Mouse (Mus musculus): ENCODE results near the gene Glis1.

The Glis1 gene

DNA sequence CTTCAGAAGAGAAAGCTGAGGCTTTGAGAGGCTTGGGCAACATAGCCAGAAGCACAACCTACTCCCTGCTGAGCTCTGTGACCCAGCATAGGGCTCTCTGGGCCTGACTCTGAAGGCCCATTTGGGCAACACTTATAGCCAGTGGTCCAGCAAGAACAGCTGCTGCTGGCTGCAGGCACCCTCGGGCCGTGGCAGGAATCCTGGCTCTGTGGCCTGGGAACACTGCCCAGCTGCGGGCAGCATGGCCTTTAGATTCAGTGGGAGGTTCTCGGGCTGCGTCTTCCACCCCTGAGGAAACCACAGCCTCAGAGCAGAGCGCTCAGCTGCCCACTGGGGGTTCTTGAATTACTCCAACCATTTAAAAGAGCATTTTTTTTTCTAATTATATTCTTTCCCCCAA lies 189.5 kb downstream of the Glis1 start:
- in situ Hi-C loops (cut with MboI): no loop called here

DNA sequence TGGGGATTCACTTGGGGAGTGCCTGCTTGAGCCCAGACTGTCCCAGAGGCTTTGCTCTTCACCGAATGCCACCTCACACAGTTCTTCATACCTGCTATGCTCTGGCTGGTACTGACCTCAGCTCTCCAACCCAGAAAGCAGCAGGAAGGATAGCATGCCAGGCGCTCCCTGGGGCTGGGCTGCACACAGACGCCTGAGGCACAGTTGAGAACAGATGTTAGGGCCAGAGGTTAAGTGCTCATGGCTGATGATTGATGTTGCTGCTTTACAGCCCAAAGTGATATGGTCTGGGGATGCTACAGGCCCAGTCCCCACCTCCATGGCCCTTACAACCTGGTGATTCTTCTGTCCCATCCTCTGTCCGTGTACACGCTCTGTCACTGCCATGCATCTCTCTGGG lies 190.6 kb downstream of the Glis1 start:
- in situ Hi-C loops (cut with MboI): no loop called here

DNA sequence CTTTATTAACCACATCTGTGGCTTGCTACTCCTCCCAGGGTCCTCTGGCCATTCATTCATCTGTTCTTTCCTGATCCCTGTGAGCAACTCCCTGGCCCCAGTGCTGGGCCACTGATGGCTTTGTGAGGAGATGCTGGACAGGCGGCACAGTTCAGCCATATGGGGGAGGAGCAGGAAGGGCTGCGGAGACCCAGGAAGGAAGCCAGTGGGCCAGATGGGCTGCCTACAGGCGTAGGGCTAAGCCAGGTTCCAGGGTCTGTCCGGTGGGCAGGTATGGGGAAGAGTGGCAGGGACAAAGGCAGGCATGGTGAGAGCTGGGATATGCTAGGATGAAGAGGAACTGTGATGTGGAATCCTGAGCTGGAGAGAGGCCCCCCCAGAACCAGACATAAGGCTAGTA lies 193.8 kb downstream of the Glis1 start:
- in situ Hi-C loops (cut with MboI): no loop called here

DNA sequence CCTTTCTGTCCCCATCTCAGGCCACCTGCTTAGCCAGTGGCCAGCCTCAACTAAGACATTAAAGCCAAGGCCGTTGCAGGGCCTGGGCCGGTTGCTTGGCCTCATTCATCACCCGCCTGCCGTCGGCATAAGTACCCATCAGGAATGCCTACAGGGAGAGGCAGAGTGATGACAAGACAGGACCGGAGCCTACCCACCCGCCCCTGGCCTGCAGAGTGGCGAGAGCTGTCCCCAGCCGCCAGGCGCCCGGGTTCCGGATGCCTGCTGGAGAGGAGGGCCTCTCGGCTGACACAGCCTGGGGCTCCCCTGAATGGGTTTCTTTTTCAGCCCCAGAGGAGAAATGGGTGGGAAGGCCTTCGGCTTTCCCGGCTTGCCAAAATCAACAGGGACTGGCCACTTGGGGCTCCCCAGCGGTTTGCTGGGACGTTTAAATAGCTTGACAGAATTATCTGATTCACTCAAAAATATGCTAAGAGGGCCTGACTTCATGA lies 194.6 kb downstream of the Glis1 start:
- in situ Hi-C loops (cut with MboI): no loop called here

DNA sequence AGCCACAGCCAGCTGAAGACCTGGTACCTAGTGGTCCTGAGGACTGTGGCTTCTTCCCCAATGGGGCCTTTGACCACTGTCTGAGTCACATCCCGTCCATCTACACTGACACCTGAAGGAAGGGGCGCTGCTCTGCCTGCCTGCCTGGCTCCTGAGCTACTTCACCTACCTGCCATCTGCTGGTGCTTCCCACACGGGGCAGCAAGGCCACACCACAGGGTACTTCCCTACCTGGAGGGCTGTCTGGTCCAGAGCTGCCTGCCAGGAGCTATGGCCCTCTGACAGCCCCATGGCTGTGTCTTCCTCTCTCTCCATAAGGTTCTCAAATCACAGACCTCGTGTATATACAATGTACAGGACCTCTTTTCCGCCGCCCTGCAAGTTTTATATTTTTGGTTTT lies 200.2 kb downstream of the Glis1 start:
- in situ Hi-C loops (cut with MboI): no loop called here

DNA sequence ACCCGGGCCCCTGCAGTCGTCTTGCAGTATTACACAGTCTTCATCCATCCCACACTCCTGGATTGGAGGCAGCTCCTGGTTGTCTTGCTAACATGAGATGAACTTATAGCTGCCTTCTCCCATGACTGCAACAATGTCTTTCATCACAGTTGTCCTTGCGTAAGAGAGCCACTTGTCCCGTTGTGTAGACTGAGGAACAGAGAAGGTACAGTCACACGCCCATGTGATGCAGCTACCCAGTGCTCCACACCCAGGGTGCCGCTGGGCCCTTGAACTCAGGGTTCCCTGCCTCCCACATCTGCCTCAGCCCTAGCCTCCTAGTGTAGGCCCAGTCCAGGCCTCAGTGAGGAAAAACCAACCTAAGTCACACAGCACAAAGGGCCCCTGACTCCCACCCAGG lies 201.7 kb downstream of the Glis1 start:
- in situ Hi-C loops (cut with MboI): no loop called here

DNA sequence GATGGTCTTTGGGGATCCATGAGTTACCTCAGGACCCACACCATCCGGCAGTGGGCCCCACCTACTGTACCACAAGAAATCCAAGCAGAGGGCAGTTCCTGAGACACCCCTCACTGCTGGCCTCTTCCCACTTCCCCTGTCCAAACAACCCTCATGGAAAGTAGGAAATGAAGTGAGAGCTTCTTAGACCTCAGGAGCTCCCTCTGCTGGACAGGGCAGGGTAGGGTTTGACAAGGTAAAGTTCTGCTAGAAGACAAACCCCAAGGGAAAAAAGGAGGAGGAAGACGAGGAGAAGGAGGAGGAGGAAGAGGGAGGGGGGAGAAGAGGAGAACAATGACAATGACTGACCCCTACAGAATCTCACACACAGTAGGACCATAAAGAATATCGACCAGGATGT lies 203.3 kb downstream of the Glis1 start:
- in situ Hi-C loops (cut with MboI): no loop called here

DNA sequence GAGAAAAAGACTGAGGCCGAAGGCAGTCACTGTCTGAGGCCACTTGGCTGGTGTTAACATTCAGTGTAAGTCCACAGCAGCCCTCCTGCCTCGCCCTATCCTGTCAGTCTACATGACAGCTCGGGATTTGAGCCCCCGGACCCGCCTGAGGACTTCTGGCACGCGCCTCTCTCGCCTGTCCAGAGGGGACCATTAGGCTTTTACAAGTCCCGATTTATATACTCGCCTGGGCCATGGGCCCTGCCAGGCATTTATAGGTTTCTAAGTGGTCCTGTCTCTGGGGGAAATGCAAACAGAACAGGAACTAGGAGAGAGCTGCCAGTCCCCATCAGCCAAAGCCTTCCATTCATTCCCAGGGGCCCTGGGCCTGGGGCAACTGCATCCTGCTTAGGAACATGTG lies 203.9 kb downstream of the Glis1 start:
- in situ Hi-C loops (cut with MboI): no loop called here

DNA sequence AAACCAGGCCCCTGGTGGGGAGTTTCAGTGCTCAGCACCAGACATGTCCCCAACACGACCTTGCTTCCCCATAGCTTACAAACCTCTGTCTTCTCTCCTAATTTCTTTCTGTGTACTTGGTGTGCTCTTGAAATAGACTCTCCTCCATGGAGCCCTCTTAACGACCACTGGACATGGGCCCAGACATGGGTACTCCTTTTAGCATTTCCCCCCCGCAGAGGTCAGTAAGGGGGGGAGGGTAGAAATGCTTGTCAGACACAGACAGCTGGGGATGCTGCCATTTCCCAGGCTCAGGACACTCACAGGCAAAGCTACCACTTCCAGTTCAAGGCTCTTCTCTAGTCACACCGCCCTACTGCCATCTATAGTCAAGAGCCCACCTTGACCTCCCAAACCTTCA lies 207.2 kb downstream of the Glis1 start:
- in situ Hi-C loops (cut with MboI): no loop called here

DNA sequence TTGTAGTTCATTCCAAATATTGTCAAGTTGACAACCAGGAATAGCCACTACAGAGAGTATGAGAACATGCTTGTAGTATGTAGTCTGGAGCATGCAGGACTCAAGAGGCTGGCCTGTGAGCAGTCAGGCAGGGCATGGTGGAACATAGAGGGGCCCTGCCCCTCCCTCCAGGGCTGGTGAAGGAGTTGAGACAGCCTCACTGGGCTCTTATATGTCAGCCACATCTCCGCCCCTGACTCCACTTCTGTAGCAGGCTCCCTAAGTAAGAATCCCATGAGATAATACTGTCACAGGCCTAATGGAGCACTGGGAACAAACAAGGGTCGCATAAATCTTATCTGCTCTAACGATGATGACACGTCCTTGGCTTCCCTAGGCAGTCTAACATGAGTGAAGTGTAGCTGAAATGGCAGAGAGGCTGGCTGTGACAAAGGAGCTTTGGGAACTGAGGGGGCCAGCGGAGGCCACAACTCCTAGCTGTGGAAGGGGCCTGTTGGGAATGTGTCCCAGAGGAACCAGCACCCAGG lies 214.6 kb downstream of the Glis1 start:
- in situ Hi-C loops (cut with MboI): no loop called here

DNA sequence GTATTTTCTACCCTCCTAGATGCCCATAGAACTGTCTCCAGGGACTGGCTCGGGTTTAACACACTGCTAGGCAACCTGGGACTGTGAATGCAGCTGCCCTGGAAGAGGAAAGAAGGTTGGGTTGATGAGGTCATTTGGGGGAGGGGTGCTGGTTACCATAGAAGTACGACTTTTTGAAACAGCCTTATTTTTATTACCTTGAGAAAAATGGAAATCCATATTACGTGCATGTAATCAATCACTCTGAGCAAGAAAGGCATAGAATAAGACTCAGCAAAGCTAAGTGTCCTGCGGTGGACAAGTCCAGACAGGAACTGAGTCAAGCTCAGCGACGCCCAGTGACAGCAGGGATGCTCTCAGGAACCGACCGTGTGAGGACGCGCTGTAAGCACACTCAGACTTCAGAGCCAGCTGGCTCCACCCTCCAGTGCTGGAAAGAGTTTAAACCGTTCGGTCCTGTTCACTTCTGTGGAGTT lies 216.7 kb downstream of the Glis1 start:
- in situ Hi-C loops (cut with MboI): no loop called here

DNA sequence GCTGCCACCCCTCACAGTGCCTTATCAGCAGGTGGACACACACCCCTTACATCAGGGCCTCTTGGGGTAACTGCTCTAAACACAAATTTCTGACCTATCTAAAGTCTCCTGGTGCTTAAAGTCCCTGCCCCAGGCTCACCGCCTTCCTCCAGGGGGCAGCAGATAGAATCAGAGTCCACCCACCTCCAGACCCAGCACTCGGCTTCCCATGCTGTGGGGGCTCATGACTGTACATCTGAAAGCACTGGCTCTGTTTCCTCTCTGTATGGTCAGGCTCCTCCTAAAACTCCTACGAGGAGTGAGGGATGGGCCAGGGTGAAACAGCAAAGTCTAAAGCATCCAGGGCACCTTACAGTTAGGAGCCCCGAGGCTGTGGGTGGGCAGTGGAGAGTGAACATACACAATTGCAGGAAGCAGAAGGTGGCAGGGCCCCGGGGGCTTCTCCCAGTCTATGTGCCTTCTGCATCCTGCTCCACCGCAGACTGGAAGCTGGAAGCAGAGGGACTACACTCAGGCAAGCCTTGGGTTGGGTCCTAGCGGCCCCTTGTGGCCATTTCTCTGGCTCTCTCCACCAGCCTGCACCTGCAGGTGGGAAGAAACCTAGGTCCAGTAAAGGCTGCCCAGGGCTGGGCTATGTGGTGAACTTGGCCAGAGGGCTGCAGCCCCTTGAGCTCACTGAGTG lies 218.3 kb downstream of the Glis1 start:
- in situ Hi-C loops (cut with MboI): no loop called here

DNA sequence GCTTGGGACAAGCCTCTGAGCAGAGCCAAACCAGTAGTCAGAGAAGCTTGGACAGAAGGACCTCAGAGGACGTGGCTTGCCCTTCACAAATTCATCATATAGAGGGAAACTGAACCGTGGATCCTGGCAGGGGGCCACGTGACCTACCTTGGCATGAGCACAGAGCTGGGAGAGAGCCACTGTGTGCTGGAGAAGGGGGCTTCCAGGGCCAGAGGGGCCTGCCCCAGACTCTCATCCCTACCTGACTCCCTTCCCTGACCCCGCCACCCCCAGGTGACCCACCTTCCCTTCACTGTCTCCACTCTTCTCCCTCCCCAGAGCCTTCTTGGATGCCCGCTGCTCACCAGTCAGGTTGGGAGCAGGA lies 218.9 kb downstream of the Glis1 start:
- in situ Hi-C loops (cut with MboI): no loop called here

DNA sequence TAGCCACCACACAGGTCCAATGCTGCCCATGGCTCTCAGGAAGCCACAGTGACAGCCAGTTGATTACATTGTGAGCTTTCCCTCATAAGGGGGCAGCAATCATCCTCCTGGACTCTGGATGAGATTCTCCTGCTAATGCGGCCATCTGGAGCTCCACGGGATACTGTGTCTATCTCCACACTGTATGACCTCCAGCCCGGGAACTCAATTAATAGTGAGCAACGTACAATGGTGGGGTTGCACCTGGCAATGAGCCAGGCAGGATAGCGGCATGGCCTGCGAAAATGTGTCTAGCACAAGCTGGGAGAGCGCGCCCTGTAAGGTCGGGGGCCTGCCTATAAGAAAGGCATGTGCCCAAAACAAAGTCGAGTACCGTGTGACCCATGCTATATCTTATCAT lies 226.3 kb downstream of the Glis1 start:
- in situ Hi-C loops (cut with MboI): no loop called here

DNA sequence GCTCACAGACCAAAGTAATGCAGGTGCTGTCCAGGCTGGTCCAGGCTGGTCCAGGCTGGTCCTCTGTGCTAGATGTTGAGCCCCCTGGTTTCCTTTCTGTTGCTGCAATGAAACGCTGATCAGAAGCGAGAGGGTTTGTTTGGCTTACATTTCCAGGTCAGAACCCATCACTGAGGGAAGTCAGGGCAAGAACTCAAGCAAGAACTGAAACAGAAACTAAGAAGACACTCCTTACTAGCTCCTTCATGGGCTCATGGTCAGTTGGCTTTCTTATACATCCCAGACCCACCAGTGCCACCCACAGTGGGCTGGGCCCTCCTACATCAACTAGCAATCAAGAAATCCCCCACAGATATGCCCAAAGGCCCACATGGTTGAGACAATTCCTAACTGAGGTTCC lies 234.1 kb downstream of the Glis1 start:
- in situ Hi-C loops (cut with MboI): no loop called here

DNA sequence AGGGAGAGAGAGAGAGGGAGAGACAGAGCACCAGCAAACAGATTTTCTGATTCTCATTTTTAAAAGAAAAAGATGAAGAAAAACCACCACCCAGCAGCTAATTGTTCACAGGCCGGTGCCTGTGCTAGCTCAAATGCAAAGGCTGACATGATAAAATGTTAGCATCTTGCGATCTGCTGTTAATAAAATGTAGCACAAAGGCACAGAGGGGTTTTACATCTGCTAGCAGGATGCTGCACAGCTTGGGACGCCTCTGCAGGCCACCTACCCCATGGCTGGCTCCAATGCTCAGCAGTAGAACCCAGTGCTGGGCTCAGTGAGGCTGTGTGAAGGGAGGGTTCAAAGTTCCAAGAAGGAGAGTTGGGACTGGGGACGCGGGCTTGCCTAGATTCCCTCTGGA lies 236.3 kb downstream of the Glis1 start:
- in situ Hi-C loops (cut with MboI): no loop called here

DNA sequence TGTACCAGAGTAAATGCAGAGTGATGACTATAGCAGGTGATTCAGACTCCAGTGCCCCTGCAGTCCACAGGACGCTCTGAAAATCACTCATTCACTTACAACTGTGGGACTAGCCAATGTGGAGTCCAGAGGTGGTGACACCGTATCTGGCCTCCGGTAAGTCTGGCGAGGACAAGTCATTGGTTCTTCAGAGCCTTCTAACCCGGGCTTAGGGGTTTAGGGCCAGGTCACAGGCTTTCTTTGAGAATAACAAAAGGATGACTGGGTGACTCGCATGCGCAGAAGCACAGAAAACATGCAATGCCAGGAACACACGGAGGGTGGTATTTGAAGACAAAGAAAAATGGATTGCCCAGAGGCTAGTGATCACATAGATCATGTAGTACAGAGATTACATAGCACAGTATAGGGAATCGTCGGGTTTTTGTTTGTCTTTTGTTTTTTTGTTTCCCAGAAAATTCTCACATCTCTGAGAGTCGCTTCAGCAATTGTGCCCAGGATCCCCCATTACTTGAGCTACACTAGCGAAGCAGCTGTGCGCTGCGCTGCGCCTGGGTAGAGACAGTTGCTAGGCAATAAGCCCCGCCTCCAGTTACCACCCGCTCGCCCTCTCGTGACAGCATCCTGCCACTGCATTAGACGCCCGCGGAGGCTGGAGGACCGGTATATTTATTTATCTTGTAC lies 239.4 kb downstream of the Glis1 start:
- in situ Hi-C loops (cut with MboI): no loop called here

DNA sequence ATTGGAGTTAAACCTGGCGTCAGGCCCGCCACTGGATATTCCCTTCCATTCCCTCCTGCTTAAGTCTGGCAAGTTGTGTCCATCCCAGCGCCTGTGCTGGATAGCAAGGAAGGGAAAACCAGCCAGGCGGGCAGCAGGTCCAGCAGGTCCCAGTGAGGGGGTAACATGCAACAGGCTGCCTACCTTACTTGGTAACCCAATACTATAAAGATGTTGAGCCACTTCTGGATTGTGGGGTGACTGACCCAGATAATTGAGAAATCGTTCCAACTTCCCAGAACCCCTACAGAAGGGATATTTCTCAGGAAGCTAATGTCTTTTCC lies 239.9 kb downstream of the Glis1 start:
- in situ Hi-C loops (cut with MboI): no loop called here

DNA sequence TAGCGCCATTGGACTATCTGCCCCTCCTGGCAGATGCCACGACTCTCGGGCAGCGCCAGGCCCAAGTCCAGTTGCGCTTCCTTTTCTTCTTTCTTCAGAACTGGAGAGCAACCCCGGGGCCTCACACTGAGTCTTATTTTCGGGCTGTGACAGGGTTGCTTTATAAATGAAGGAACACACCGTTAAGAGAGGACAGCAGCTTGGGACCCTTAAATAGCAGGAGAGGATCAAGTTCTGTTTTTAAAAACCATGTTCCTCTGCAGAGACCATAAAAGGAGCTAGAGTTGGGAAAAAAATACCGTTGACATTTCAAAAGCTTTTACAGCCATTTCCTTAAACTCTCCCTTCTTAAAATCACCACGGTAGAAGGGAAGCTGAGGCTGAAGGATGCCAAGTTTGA lies 241.3 kb downstream of the Glis1 start:
- in situ Hi-C loops (cut with MboI): no loop called here

DNA sequence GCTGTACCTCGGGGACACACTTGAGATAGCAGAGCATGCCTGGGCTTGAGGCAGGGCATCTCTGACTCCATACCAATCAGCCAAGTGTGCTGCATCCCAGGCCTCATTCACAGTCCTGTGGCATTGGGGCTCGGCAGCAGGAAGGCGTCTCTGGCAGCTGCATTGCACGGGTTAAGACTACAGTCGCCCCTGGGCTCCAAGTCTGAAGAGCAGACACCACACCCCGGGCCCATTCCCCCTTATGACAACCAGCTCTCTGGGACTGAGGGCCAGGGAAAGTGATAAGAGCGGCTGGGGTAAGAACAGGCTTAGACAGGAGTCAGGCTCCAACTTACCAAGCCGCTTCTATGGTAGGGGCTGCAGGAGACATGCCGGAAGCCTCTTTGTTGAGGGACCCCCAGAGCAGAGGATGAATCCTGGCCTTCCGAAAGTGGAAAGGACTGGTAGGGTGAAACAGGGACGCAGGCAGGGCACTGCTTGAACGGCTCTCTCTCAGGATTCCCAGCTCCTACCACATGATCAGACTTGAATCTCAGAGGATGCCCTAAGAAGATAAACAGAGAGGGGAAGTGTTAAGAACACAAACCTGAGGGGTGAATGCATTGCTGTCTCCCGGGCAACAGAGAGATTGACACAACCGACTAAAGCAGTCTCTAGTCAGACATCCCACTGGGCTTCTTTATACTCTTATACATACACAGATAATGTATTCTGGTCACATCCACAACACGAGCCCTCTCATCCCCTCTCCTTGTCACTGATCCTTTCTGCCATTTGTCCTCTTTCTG lies 246.1 kb downstream of the Glis1 start:
- in situ Hi-C loops (cut with MboI): no loop called here

DNA sequence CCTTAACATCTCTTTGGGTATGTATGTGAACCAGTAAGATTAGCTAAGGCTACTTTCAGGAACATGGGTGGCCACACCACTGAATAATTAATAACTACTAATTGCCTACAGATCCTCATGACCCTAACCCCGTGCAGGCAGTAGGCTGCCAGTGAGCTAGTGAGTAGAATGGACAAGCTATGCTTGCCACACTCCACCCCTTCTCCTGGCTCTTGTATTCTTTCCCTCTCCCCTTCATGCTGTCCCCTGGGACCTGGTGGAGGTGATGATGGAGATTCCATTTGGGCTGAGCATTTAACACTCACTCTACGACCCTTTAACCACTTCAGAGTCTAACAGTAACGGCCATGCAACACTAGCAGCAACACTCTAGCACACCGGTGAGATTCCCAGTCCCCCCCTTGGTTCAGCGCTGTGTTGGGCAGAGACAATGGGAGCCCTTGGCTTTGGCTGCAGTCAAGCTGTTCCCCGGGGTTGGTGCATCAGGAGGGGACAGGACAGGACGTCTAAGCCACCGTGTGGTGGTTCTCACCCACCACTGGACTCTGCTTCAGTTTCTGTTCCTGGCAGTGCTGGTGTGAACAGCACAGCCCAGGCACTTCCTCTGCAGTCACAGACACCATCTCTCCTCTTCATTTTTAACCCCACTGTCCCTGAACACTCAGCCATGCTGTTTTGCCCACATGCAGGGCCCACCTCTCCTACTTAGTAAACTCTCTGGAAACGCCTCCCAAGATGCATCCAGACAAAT lies 246.9 kb downstream of the Glis1 start:
- in situ Hi-C loops (cut with MboI): no loop called here

All from mature B cell (primary cell).